Mouse (Mus musculus) left cerebral cortex, adult 6 months (tissue): ENCODE measurements around the gene Herc3. TPM values are rescaled to one million over a fixed set of nuclear protein-coding genes. Genes with fewer than 3 reads are reported as not detected.

Source experiments
- long read RNA-seq, 2 experiments: library from polyadenylated mRNA; unstranded; transcript quantifications; one replicate each; pipeline ENCODE4 v2.0.0; 2019 to 2020
- polyA plus RNA-seq: library from polyadenylated mRNA; unstranded; fragments of <200 nt; fragmentation: Nextera tagmentation; gene quantifications from 2 replicates; pipeline ENCODE4 v1.2.3, GENCODE M21; 2021

The Herc3 gene
- polyA plus RNA-seq, result 29.2 and 48.7 TPM in 2 replicates
- long read RNA-seq, experiment 1, partial matches to known transcripts, result 57 of 138 reads
- long read RNA-seq, experiment 1, other reads (novel, unspliced or antisense), result 81 of 138 reads
- long read RNA-seq, experiment 2, partial matches to known transcripts, result 18 of 37 reads
- long read RNA-seq, experiment 2, other reads (novel, unspliced or antisense), result 19 of 37 reads

GRCm38 (mm10) chr6:58831232-58832009, at the start of gene Herc3:
Herc3 (plus strand) TSS chr6:58831465.

GRCm38 (mm10) chr6:58906852-58907261, 75.6 kb downstream of the Herc3 start, which contains the start of gene Nap1l5:
Nap1l5 (minus strand) TSS chr6:58907076.

Other genes starting within 250 kb of the Herc3 start
- gene Abcg2, start 246.9 kb upstream of the Herc3 start, polyA plus RNA-seq, result 15.5 and 15.8 TPM in 2 replicates
- 260 and 289 TPM in 2 replicates for gene Nap1l5, start 75.6 kb downstream of the Herc3 start, polyA plus RNA-seq
- gene Fam13a, start 193.1 kb downstream of the Herc3 start, polyA plus RNA-seq, result 4.9 and 6.4 TPM in 2 replicates